Mouse (Mus musculus) olfactory bulb, adult 2 months (tissue): ENCODE measurements at regions not wholly inside any gene's neighbourhood (a gene's known extent, or its start where the extent isn't known, plus 50 kb on each side); places are given as distances from the start of the nearest gene placed in this dataset.

Experiments used
- CTCF ChIP-seq: fragments of 200-500 bp; IDR thresholded peaks from 2 replicates; pipeline ENCODE4 v1.5.1; 2012; ENCODE audit warnings: low read depth, mild to moderate bottlenecking, low read length, moderate library complexity; ENCODE audit not compliant: insufficient read depth
- POLR2A ChIP-seq: fragments of 200-500 bp; IDR thresholded peaks from 2 replicates; pipeline ENCODE4 v1.6.1; 2012; ENCODE audit warnings: mild to moderate bottlenecking, low read depth, low read length, moderate library complexity; ENCODE audit not compliant: insufficient read depth

- TF ChIP-seq POLR2A (no peak), CTCF (no peak)
These were observed 207.7 kb downstream of the Bcl2l11 start for GRCm38 (mm10) chr2:128333401-128334142.
